Mouse (Mus musculus) kidney, postnatal 10 days (tissue): ENCODE results near the gene Pglyrp2.

ENCODE experiments used
- DNase-seq: peaks from one replicate; pipeline ENCODE4 v3.0.0; 2021; ENCODE audit warnings: mixed read lengths

Pglyrp2 gene

DNA sequence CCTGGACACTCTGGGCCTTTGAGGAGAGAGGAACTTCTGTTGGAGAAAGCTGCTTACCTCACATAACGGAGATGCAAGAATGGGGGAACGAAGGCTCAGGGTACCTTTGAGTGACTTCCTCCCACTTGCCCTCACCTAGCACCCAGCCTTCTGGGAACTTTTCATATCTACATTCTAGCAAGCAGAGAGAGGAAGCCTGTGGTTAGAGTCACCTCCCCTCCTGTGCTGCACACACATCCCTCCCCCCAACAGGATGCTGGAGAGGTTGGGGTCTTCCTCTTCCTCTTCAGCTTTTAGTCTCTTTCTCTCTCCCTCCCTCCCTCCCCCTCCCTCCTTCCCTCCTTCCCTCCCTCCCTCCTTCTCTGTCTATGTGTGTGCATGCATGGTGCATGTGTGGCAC lies at the start of gene Pglyrp2:
TSS of gene Pglyrp2 (minus strand) at position 134 of the 400 bp plus-strand sequence.
- DNase-seq: no peak

DNA sequence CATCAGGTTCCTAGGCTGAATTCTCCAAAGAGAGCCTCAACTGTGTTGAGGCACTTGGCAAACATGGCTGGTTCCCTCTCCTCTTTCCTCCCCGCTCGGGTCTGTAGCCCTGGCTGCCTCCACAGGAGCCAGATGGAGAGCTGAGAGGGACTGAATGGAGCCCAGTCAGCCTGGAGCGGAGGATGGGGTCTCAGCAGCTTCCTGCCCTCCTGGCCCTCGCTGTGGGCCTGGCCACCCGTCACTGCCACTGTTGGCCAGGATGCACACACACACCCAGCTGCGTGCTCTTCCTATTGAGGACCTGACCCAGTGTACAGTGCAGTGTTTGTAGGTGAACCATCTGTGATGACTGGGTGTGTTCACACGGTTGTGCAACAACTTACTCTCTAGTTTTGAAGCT lies 48.2 kb upstream of the Pglyrp2 start:
- no peak for DNase-seq

DNA sequence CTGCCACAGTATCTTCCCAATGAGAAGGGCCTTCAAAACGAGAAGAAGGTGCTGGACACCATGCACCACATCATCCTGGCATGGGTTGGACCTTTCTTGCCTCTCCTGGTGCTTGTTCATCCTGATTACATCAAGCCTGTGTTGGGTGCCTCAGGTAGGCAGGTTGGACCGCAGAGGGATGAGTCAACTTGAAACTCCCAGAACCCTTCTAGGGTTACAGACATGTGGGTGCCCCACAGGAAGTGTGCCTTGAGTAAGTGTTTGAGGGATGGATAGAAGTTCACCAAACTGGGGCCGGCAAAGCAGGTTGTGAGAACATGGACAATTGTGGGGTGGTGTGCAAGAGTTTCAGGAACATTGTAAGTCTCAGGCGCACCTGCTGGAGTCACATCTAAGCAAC lies 46.8 kb upstream of the Pglyrp2 start:
- DNase-seq: no peak

DNA sequence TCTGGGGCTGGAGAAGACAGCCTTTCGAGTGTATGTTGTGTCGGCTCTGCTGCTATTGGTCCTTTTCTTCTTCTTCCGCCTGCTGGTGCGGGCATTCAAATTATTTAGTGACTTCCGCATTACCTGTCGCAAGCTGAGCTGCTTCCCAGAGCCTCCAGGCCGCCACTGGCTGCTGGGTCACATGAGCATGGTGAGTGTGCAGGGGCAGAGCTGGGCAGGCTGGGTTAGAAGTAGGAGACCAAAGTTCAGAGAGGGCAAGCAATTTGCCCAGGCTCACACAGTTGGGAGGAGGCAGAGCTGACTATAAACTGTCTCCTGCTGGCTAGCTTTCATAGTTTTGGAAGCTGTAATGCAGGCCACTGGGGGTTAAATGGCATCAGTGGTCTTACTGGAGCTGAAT lies 44.5 kb upstream of the Pglyrp2 start:
- DNase-seq: no peak

DNA sequence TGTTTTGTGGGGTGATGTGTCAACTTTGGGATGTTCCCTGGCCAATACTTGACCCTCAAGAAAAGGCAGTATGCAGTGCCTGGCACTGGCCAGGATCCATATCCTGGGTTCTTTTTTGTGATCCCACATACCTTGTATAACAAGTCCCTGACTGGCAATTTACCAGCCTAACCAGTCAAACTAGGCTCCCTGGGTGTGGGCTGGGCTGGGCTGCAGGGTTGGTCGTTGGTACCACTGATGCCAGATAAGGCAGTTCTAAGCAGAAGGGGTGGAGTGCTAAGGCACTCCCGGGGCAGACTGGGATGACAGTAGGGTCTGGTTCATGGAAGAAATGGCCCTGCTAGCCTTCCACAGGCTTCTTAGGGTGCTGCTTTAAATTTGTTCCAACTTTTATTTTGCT lies 31.0 kb upstream of the Pglyrp2 start:
- DNase-seq: no peak

DNA sequence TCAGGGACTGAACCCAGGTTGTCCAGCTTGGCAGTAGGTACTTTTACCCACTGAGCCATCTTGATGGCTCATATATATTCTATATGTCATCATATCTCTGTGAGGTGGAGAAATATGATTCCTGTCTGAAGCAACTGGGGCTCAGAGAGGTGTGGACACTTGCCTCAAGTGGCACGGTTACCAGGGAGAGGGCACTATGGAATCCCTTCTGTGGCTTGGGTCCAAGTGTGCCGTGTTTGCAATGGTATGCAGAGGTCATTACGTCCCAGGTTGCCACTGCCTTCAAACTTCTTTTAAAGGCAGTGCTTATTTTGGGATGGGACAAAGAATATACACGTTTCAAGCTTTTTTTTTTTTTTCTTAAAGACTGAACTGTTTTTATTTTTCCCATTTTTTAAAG lies 30.2 kb upstream of the Pglyrp2 start:
- DNase-seq: peak; percentile 12

DNA sequence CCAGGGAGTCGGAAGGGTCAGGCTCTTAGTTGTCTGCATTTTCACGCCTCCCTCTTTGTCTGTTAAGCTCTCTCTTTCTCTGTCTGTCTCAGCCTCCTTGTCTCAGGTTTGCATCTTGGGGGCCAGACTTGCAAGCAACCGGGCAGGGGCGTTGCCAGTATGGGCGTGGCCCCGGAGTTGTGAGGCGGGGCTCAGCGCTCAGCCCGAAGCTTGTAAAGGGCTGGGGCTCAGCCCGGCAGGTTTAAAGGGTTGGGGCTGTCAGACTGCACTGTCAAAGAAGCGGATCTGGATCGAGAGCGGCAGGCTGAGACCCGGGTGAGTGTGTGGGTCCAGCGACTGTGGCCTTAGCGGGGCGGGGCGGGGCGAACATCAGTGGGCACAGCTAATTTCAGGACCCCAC lies 28.5 kb upstream of the Pglyrp2 start, which contains the start of gene Cyp4f39:
TSS of gene Cyp4f39 (plus strand) at position 242 of the 400 bp plus-strand sequence.
- DNase-seq: peak; percentile 51

DNA sequence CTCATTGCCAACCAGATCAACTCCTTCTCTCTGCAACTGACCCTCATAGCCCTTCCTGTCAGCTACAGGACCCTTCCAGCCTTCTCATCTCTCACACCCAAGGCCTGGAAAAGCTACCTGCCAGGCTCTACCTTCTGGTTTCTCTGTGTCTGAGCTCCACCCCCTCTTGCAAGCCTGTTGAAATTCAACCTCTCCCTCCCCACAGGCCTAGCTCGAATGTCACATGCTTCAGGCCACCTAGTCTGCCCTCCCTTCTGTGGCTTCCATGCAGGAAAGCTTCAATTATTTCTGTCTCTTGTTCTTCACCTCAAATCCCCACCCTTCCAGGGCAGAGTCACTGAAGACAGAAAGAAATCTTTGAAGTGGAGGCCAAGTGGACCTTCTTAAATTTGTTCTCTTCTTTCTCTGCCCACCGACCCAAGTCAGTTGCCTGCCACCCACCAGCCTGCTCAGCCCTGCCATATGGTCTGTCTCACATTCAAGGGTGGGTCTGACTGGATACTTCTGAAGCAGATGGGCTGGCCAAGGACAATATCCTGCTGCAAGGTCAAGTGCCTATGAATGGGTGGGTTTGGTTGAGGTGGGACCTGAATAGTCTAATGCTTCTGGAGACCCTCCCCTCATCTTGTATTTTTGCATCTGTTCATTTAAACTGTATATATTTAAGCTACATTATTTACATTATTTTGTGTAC lies 27.0 kb upstream of the Pglyrp2 start:
- DNase-seq: no peak

DNA sequence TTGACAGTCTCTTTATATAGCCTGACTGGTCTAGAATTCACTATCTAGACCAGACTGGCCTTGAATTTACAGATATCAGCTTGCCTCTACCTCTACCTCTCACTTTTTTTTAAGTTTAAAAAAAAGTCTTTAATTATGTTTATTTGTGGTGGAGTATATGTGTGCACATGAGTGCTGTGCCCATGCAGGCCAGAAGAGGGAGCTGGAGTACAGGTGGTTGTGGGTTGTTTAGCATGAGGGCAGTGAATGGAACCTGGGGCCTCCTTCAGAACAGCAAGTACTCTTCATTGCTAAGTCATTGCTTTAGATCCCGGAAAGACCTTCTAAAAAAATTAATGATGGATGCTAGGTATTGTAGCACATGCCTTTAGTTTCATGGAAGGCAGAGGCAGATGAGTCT lies 25.1 kb upstream of the Pglyrp2 start:
- no peak for DNase-seq

DNA sequence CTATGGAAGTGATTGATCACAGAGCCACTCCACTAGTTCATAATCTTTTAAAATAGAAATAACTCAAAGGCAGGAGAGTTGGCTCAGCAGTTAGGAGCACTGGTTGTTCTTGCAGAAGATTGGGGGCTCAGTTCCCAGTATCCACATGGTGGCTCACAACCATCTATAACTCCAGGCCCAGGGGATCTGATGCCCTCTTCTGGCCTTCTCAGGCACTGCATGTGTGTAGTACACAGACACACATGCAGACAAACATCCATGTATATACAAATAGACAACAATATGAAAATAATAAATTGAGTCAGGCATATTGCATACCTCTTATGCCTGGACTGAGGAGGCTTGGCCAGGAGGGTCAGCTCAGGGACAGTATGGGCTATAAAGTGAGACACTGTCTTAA lies 23.2 kb upstream of the Pglyrp2 start:
- no peak for DNase-seq

DNA sequence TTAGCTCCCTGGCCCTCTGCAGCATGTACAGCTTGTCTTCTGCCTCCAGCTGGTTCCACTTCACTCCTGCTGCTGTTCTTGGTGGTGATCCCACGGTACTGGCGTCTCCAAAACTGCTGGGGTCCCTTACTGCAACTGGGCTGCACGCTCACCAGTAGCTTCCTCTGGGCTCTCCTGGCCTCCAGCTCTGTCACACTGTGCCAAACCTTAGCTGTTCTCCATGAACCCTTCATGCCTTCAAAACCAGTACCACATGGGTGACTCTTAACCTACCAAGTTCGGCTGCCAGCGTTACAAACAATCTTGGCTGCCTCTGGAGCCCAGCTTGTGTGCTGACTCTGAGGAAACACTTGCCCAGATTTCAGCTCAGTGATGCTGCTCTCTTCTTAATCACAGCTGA lies 21.0 kb upstream of the Pglyrp2 start:
- DNase-seq: no peak

DNA sequence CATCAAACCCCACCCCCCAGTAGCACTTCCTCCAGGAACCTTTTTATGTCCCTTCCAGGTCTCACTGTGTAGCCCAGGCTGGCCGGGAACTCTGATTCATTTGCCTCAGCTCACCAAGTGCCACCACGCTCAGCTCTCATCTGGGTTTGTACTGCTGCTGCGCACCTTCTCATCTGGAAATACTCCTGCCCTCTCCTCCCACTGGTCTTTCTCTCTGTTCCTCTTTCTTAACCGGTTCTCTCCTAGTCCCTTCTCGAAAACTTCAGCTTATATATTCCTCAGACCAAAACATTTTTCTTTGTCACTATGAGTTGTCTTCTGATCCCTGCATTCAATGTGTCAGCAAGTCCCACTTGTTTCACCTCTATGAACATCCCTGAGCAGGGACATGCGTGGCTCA lies 19.3 kb upstream of the Pglyrp2 start:
- no peak for DNase-seq

DNA sequence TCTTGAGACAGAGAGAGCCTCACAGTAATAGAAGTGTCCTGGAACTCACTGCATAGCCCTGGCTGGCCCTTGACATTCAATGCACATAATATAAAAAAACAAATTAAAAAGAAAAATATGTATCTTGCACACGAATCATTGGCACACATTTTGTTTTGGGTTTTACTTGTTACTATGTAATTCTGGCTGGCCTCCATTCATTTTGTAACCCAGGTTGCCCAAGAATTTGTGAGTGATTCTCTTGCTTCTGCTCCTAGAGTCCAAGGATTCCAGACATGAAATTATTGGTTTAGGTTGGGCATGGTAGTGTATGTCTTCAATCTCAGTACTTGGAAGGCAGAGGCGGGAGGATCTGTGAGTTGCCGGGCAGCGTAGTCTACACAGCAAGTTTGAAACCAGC lies 13.1 kb upstream of the Pglyrp2 start:
- DNase-seq: no peak

DNA sequence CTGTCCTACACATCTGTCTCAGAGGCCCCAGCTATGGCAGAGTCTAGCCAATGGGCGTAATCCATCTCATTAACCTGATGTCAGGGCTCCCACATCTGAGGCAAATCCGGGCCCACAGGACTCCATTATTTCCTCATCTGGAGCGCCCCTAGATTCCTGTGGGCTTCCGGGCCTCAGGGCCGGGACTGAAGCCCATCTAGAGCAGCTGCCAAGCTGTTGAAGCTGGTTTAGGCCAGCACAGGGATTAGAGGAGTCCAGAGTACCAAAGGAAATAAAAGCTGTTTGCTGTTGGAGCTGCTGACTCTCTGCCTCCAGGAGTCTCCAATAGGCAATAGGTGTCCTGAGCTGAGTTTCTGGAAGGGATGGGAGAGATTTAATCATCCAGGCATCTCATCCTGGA lies 11.2 kb upstream of the Pglyrp2 start:
- peak; percentile 19 for DNase-seq

DNA sequence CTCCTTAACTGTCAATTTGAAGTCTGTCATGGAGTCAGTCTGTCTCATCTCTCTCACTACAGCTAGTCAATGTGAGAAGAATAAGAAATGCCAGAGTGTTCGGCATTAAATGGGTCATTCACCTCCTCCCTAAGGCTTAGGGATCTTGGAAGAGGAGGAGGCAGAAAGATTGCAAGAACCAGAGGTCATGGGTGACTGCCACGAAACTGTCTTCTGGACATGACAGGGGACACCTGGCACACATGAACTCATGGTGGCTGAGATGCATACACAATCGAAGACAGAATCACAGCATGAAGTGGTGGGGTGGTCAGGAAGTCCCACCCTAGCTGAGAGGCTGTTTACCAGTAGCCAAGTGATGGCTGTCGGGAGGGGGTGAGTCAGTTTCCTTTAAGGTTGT lies 10.4 kb upstream of the Pglyrp2 start:
- DNase-seq: peak; percentile 16

DNA sequence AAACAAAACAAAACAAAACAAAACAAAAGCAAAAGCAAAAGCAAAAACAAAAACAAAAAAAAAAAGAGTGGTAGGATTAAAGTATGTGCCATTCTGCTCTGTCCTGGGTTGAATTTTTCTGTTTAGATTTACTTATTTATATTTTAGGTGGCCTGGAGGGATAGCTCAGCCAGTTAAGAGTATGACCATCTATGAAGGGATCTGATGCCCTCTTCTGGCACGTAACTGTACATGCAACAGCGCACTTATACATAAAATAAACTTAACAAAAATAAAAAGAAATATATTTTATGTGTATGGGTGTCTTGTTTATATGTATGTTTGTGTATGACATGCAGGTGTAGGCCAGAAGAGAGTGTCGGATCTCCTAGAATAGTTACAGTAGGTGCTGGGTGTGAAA lies 8.0 kb upstream of the Pglyrp2 start:
- DNase-seq: peak; percentile 17

DNA sequence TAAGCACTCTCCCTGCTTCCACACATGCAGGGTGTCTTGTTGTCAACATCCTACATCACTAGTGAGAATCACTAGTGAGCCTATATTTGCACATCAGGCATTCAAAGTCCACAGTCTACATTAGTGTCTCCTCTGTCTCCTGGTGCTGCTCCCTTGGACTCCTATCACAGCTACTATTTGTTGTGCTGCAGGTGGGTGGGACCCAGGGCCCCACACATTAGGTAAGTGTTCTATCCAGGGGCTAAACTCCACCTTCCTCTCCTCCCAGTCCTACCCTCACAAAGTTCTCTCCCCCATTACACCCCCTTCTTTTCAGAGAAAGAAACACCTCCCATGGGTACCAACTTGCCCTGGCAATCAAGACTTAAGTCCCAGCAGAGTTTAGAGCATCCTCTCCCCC lies 2.6 kb upstream of the Pglyrp2 start:
- no peak for DNase-seq

DNA sequence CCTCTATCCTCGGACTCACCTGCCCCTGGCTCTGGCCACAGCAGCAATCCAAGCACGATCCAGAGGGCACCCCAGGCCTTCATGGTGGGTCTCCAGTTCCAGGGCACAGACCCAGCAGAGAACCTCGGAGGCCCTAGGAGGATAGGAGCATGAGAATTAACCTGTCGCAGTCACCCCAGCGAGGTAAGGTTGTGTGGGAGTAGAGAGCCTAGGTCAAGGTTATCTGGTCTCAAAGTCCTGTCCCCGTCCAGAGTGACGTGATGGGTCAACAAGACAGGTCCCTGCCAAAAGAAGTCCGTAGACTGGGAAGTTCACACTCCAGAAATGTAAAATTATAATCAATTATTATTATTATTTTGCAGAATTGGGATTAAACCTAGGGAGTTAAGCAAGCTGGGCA lies 3.2 kb downstream of the Pglyrp2 start:
- no peak for DNase-seq

DNA sequence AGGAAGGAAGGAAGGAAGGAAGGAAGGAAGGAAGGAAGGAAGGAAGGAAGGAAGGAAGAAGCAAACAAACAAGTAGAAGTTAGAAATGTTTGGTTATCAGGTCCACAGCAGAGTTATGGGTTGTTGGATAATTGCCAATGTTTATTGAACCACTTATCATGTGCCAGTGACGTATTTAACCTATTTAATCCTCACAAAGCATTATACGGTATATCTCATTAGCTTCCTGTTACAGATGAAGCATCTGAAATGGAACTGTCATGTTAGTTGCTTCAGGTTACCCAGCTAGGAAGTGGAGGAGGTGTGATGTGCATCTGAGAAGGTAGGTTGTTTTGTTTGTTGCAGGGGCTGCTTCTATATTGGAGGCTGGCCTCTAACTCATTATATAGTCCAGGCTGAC lies 4.0 kb downstream of the Pglyrp2 start:
- DNase-seq: no peak

DNA sequence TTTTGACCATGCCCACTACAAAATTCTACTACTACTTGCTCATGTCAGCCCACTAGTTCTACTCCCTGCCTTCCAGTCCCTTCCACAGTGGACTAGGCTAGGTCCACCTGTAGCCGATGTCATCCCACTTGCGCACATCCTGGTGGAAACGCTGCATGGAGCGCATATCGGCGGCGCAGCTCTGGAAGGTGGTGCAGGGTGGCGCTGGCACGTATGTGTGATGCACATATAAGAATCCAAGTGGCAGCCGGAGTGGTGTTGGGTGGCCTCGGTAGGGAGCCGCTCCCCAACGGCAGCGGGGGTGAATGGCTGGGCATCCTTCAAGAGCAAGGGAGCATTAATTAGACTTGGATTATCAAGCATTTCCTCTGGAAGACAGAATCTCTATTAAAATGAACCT lies 7.2 kb downstream of the Pglyrp2 start:
- no peak for DNase-seq

DNA sequence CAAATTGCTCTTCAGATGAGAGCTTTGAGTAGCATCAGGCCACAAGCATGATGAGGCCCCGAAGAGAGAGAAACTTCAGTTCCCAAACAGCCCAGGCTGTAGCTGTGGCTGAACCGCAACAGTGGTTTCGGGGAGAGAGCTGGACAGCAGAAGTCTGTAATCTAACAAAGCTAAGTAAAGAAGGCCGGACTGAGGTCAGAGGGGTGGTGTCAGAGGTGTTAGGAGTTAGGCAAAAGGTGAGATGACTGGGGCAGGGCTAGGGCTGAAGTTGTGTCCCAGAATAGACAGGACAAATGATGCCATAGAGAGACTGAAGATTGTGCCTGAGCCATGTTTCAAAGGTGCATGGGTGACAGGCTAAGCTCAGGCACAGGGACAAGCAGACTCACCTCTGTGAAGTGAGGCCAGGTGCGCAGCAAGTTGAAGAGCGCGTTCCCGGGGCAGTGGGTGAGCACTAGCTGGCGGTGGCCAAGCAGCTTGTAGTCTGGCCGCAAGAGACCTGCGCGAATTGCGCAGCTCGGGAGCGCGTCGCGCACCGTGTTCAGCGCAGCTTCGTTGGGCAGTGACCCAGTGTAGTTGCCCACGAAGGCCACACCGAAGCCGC lies 8.4 kb downstream of the Pglyrp2 start:
- no peak for DNase-seq

DNA sequence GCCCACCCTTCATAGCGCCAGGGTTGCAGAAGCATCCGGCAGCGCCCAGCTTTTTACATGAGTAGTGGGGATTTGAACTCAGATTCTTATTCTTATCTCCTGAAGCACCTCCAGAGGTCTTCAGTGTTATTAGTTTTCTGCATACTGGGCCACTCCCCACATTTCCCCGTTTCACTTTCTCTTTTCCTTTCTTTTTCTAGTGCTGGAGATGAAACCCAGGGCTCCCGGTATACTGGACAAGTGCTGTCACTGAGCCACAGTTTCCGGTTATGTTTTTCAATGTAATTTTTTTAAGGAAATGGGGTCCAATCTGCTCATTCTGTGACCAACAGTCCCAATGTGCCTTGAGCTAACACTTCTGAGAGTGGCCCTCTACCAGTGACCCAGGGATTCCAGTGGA lies 12.1 kb downstream of the Pglyrp2 start:
- no peak for DNase-seq

DNA sequence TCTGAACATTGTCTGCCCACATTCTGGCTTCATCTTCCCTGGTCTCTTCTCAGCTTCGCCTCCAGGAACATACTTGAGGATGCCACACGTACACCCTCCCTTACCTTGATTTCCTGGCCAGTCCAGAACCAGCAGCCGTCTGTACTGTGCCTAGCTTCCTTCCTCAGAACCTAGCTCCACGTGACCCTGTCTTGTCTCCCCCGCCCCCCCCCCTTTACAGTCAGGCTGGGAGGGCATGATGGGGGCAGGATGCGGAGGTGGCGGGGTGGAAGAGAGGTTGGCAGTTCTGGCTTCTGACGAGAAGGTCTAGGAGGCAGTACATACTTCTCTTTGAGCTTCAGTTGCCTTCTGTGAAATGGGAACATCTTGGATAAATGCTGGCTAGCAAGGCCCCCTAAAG lies 20.6 kb downstream of the Pglyrp2 start, which contains the start of gene Rasal3:
TSS of gene Rasal3 (minus strand) at position 167 of the 400 bp plus-strand sequence.
- no peak for DNase-seq

DNA sequence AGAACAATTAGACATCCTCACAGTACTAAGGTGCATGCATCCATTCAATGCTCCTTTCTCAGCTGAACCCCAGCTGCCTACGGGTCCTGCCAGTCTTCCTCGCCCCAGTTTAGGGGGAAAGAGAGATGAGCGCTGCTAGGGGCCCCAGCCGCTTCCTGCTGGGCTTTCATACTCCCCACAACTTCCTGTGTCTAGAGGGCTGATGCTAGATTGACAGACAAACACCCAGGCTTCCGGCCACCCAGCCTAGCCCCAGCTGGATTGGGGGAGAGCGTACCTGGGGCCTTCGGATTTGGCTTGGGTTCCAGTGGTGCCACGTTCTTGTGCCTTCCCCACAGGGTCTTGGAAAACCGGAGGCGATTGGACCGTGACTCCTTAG lies 21.2 kb downstream of the Pglyrp2 start:
- DNase-seq: no peak
